Mouse (Mus musculus): Measurements from ENCODE around the gene Rnase12. TPM values are rescaled to one million over a fixed set of nuclear protein-coding genes. Genes with fewer than 3 reads are reported as not detected.
A peak's percentile ranks its signal among the peaks of the same experiment; 100 is the strongest.
"Not testable (repeated sequence)": the region's sequence is repeated elsewhere in the genome, so short reads cannot be mapped to it uniquely, and the experiment has no call there.

The Rnase12 gene
- total RNA-seq, 1 experiment from 2014 or later, result 2.6 TPM

GRCm38 (mm10) chr14:51036214-51036613 is 21.2 kb downstream of the Rnase12 start:
- ATAC-seq (ENCODE audit: extremely low read depth, insufficient number of reproducible peaks, low FRiP score, poor library complexity, severe bottlenecking), result no peak

- no peak for ATAC-seq (ENCODE audit: extremely low read depth, insufficient number of reproducible peaks, low FRiP score, poor library complexity, severe bottlenecking)
Observed at GRCm38 (mm10) chr14:51035206-51035605, 22.3 kb downstream of the Rnase12 start.

GRCm38 (mm10) chr14:51027387-51028155 is 29.9 kb downstream of the Rnase12 start:
- no peak for ATAC-seq (ENCODE audit: extremely low read depth, insufficient number of reproducible peaks, low FRiP score, poor library complexity, severe bottlenecking)

- ATAC-seq (ENCODE audit: extremely low read depth, insufficient number of reproducible peaks, low FRiP score, poor library complexity, severe bottlenecking), result peak; percentile 98; the same call in 1 of the 2 replicates
Observed at GRCm38 (mm10) chr14:51026391-51027133, 30.9 kb downstream of the Rnase12 start.

GRCm38 (mm10) chr14:51024820-51025219 is 32.6 kb downstream of the Rnase12 start:
- ATAC-seq (ENCODE audit: extremely low read depth, insufficient number of reproducible peaks, low FRiP score, poor library complexity, severe bottlenecking), result no peak

GRCm38 (mm10) chr14:51023457-51023856 is 34.0 kb downstream of the Rnase12 start:
- ATAC-seq (ENCODE audit: extremely low read depth, insufficient number of reproducible peaks, low FRiP score, poor library complexity, severe bottlenecking), result no peak

GRCm38 (mm10) chr14:51017256-51017655 is 40.2 kb downstream of the Rnase12 start:
- no peak for ATAC-seq (ENCODE audit: extremely low read depth, insufficient number of reproducible peaks, low FRiP score, poor library complexity, severe bottlenecking)

- ATAC-seq (ENCODE audit: extremely low read depth, insufficient number of reproducible peaks, low FRiP score, poor library complexity, severe bottlenecking), result no peak
Observed at GRCm38 (mm10) chr14:51015780-51016179, 41.7 kb downstream of the Rnase12 start.

- ATAC-seq (ENCODE audit: extremely low read depth, insufficient number of reproducible peaks, low FRiP score, poor library complexity, severe bottlenecking), result not testable (repeated sequence)
Observed at GRCm38 (mm10) chr14:51014724-51015123, 42.7 kb downstream of the Rnase12 start.

GRCm38 (mm10) chr14:51009572-51009971 is 47.9 kb downstream of the Rnase12 start:
- no peak for ATAC-seq (ENCODE audit: extremely low read depth, insufficient number of reproducible peaks, low FRiP score, poor library complexity, severe bottlenecking)

GRCm38 (mm10) chr14:51008781-51009180 is 48.7 kb downstream of the Rnase12 start:
- no peak for ATAC-seq (ENCODE audit: extremely low read depth, insufficient number of reproducible peaks, low FRiP score, poor library complexity, severe bottlenecking)

- no peak for ATAC-seq (ENCODE audit: extremely low read depth, insufficient number of reproducible peaks, low FRiP score, poor library complexity, severe bottlenecking)
Observed at GRCm38 (mm10) chr14:51007914-51008713, 49.3 kb downstream of the Rnase12 start.

GRCm38 (mm10) chr14:51007152-51007801 is 50.2 kb downstream of the Rnase12 start, which contains the start of gene Rnase10:
Gene Rnase10 (plus strand): TSS chr14:51007751.
- ATAC-seq (ENCODE audit: extremely low read depth, insufficient number of reproducible peaks, low FRiP score, poor library complexity, severe bottlenecking), result no peak

Other genes starting within 250 kb of the Rnase12 start
- gene Ccnb1ip1, start 249.9 kb downstream of the Rnase12 start, total RNA-seq (2017), result not detected in 2 replicates
- 79.5 and 95.5 TPM in 2 replicates for gene Parp2, start 249.8 kb downstream of the Rnase12 start, total RNA-seq (2017)
- gene Tep1, start 187.1 kb downstream of the Rnase12 start, total RNA-seq (2017), result 36.1 and 41.5 TPM in 2 replicates
- not detected in 2 replicates for gene Klhl33, start 160.2 kb downstream of the Rnase12 start, total RNA-seq (2017)
- 46.7 and 58.8 TPM in 2 replicates for gene Osgep, start 132.8 kb downstream of the Rnase12 start, total RNA-seq (2017)
- 12.3 and 23.3 TPM in 2 replicates for gene Apex1, start 132.7 kb downstream of the Rnase12 start, total RNA-seq (2017)
- 48.2 and 58.0 TPM in 2 replicates for gene Pip4p1, start 126.8 kb downstream of the Rnase12 start, total RNA-seq (2017)
- 53.4 and 69.2 TPM in 2 replicates for gene Pnp, start 126.6 kb downstream of the Rnase12 start, total RNA-seq (2017)
- not detected in 2 replicates for gene Gm49342, start 113.1 kb downstream of the Rnase12 start, total RNA-seq (2017)
- 1.4 TPM in 1 of 2 replicates, not detected in the other for gene Pnp2, start 101.7 kb downstream of the Rnase12 start, total RNA-seq (2017)
- not detected in 2 replicates for gene Rnase10, start 49.9 kb downstream of the Rnase12 start, total RNA-seq (2017)
- gene Rnase9, start 15.8 kb downstream of the Rnase12 start, total RNA-seq (2017), result not detected in 2 replicates
- gene Rnase11, start 7.5 kb downstream of the Rnase12 start, total RNA-seq (2017), result not detected in 2 replicates
- not detected in 2 replicates for gene Olfr750, start 16.8 kb upstream of the Rnase12 start, total RNA-seq (2017)
- 2.0 and 2.1 TPM in 2 replicates for gene Rnase4, start 33.4 kb upstream of the Rnase12 start, total RNA-seq (2017)
- 2.2 and 2.3 TPM in 2 replicates for gene Ang, start 33.5 kb upstream of the Rnase12 start, total RNA-seq (2017)
- gene Eddm3b, start 56.8 kb upstream of the Rnase12 start, total RNA-seq (2017), result not detected in 2 replicates
- 227 and 232 TPM in 2 replicates for gene Rnase6, start 66.2 kb upstream of the Rnase12 start, total RNA-seq (2017)
- gene Rnase1, start 89.1 kb upstream of the Rnase12 start, total RNA-seq (2017), result not detected in 2 replicates
- gene Rnase2b, start 104.6 kb upstream of the Rnase12 start, total RNA-seq (2017), result not detected in 2 replicates
- gene Ang2, start 141.5 kb upstream of the Rnase12 start, total RNA-seq (2017), result not detected in 2 replicates
- gene Ear14, start 145.7 kb upstream of the Rnase12 start, total RNA-seq (2017), result not detected in 2 replicates
- gene Rnase2a, start 198.5 kb upstream of the Rnase12 start, total RNA-seq (2017), result not detected in 2 replicates

Measured in neutrophil, adult 5-6 weeks (primary cell).